Mouse (Mus musculus) heart, postnatal 10 days (tissue): Measurements from ENCODE around the gene Sh3gl2. TPM values are rescaled to one million over a fixed set of nuclear protein-coding genes. Genes with fewer than 3 reads are reported as not detected.
A peak's percentile ranks its signal among the peaks of the same experiment; 100 is the strongest.

Source experiments
- DNase-seq, 2 experiments: peaks; one replicate each; pipeline ENCODE4 v3.0.0; 2021
- intact Hi-C: fragments of 180-260 bp; cut with DNase I; formaldehyde crosslinking; loops from one replicate; pipeline ENCODE4 v1.15.1; 2025
- total RNA-seq, 2 experiments: library from RNA; stranded (reverse); gene quantifications; 2 replicates each; pipeline ENCODE4 v1.2.3; 2021

Sh3gl2 gene
- total RNA-seq = 1 to 10 TPM; 1.0 to 1.3 TPM

- DNase-seq = peak; percentile 8 to 10
- intact Hi-C loops = no loop called here
Observed at GRCm38 (mm10) chr4:85205071-85205635, at the start of gene Sh3gl2. Gene Sh3gl2 (plus strand): TSS chr4:85205126.

GRCm38 (mm10) chr4:85161156-85161555 is 43.8 kb upstream of the Sh3gl2 start:
- intact Hi-C loops = no loop called here
- DNase-seq = no peak

GRCm38 (mm10) chr4:85162468-85163312 is 42.2 kb upstream of the Sh3gl2 start:
- intact Hi-C loops = loop anchor here (1.0 to 2.0 kb wide), 2 partner anchors 230 to 640 kb away; no protein-coding TSS in a partner anchor
- DNase-seq = peak; percentile 9 to 54

- intact Hi-C loops = loop anchor here (2.0 kb wide), 1 partner anchor 640 kb away; no protein-coding TSS in a partner anchor
- peak in 1 of 2 experiments; percentile 4 for DNase-seq
Observed at GRCm38 (mm10) chr4:85163313-85163615, 41.7 kb upstream of the Sh3gl2 start.

- DNase-seq = no peak
- intact Hi-C loops = no loop called here
Observed at GRCm38 (mm10) chr4:85168001-85168400, 36.9 kb upstream of the Sh3gl2 start.

- no peak for DNase-seq
- intact Hi-C loops = no loop called here
Observed at GRCm38 (mm10) chr4:85175466-85175865, 29.5 kb upstream of the Sh3gl2 start.

- intact Hi-C loops = no loop called here
- DNase-seq = no peak
Observed at GRCm38 (mm10) chr4:85178394-85179051, 26.4 kb upstream of the Sh3gl2 start.

- no peak for DNase-seq
- intact Hi-C loops = no loop called here
Observed at GRCm38 (mm10) chr4:85186011-85186410, 18.9 kb upstream of the Sh3gl2 start.

GRCm38 (mm10) chr4:85196201-85196600 is 8.7 kb upstream of the Sh3gl2 start:
- intact Hi-C loops = no loop called here
- peak; percentile 46 to 49 for DNase-seq

- DNase-seq = no peak
- intact Hi-C loops = no loop called here
Observed at GRCm38 (mm10) chr4:85198431-85198830, 6.5 kb upstream of the Sh3gl2 start.

GRCm38 (mm10) chr4:85202582-85202981 is 2.3 kb upstream of the Sh3gl2 start:
- DNase-seq = no peak
- intact Hi-C loops = no loop called here

GRCm38 (mm10) chr4:85205636-85206211 is 798 bp downstream of the Sh3gl2 start:
- peak; percentile 2 to 15 for DNase-seq
- intact Hi-C loops = no loop called here

GRCm38 (mm10) chr4:85206675-85207400 is 1.9 kb downstream of the Sh3gl2 start:
- DNase-seq = no peak
- intact Hi-C loops = no loop called here

GRCm38 (mm10) chr4:85207515-85207914 is 2.6 kb downstream of the Sh3gl2 start:
- DNase-seq = no peak
- intact Hi-C loops = no loop called here

GRCm38 (mm10) chr4:85208531-85208930 is 3.6 kb downstream of the Sh3gl2 start:
- no peak for DNase-seq

GRCm38 (mm10) chr4:85210953-85211352 is 6.0 kb downstream of the Sh3gl2 start:
- no peak for DNase-seq
- intact Hi-C loops = no loop called here

More at GRCm38 (mm10) chr4:85208531-85208930, 3.6 kb downstream of the Sh3gl2 start:
- intact Hi-C loops = no loop called here

- intact Hi-C loops = no loop called here
- no peak for DNase-seq
Observed at GRCm38 (mm10) chr4:85217003-85217402, 12.1 kb downstream of the Sh3gl2 start.

GRCm38 (mm10) chr4:85222716-85223115 is 17.8 kb downstream of the Sh3gl2 start:
- DNase-seq = no peak
- intact Hi-C loops = no loop called here

GRCm38 (mm10) chr4:85226731-85227130 is 21.8 kb downstream of the Sh3gl2 start:
- DNase-seq = no peak
- intact Hi-C loops = no loop called here
